Mouse (Mus musculus) liver, embryonic 15.5 days (tissue): ENCODE measurements around the gene Golga7b. TPM values are rescaled to one million over a fixed set of nuclear protein-coding genes. Genes with fewer than 3 reads are reported as not detected.

Experiments
- ATAC-seq: fragments of 200-750 bp; cut with Nextera tagmentation; 2 replicates; pipeline ENCODE4 v1.8.0; 2017; ENCODE audit warnings: moderate number of reproducible peaks, mild to moderate bottlenecking, moderate library complexity; ENCODE audit not compliant: insufficient read depth
- H3K27ac ChIP-seq: fragments of 300-500 bp; sonication (generic); replicated peaks from 2 replicates; pipeline ENCODE4 v1.5.1; 2015; ENCODE audit warnings: mild to moderate bottlenecking, inconsistent platforms
- H3K27me3 ChIP-seq: fragments of 300-500 bp; sonication (generic); 2 replicates; pipeline ENCODE4 v1.6.1; 2015; ENCODE audit warnings: mild to moderate bottlenecking, inconsistent platforms
- H3K36me3 ChIP-seq: fragments of 300-500 bp; sonication (generic); replicated peaks from 2 replicates; pipeline ENCODE4 v1.6.1; 2015; ENCODE audit warnings: moderate library complexity, mild to moderate bottlenecking, inconsistent platforms
- H3K4me1 ChIP-seq: fragments of 300-500 bp; sonication (generic); replicated peaks from 2 replicates; pipeline ENCODE4 v1.6.1; 2015; ENCODE audit warnings: inconsistent platforms
- H3K4me2 ChIP-seq: fragments of 300-500 bp; sonication (generic); 2 replicates; pipeline ENCODE4 v1.6.1; 2015; ENCODE audit warnings: moderate library complexity, mild to moderate bottlenecking, inconsistent platforms
- H3K4me3 ChIP-seq: fragments of 300-500 bp; sonication (generic); replicated peaks from 2 replicates; pipeline ENCODE4 v1.5.1; 2015; ENCODE audit warnings: mild to moderate bottlenecking, inconsistent platforms
- H3K9ac ChIP-seq: fragments of 300-500 bp; sonication (generic); 2 replicates; pipeline ENCODE4 v1.6.1; 2015; ENCODE audit warnings: moderate library complexity, mild to moderate bottlenecking, inconsistent platforms
- H3K9me3 ChIP-seq: fragments of 300-500 bp; sonication (generic); replicated peaks from 2 replicates; pipeline ENCODE4 v1.6.1; 2016; ENCODE audit warnings: inconsistent platforms
- WGBS: fragments of 180-500 bp; shearing (Covaris S2); methylation state at CpG from one replicate; pipeline ENCODE4 v1.1.7; 2015; ENCODE audit warnings: mixed read lengths; ENCODE audit not compliant: insufficient replicate concordance; 5-methylcytosine and 5-hydroxymethylcytosine counted together
- polyA plus RNA-seq: library from polyadenylated mRNA; unstranded; fragments of >200 nt; fragmentation: Nextera tagmentation; extraction: Ambion mirVana; gene quantifications from 2 replicates; pipeline ENCODE4 v1.2.1, GENCODE M21; 2015

The Golga7b gene
- polyA plus RNA-seq, 1 experiment from 2014 or later, result not detected

DNA sequence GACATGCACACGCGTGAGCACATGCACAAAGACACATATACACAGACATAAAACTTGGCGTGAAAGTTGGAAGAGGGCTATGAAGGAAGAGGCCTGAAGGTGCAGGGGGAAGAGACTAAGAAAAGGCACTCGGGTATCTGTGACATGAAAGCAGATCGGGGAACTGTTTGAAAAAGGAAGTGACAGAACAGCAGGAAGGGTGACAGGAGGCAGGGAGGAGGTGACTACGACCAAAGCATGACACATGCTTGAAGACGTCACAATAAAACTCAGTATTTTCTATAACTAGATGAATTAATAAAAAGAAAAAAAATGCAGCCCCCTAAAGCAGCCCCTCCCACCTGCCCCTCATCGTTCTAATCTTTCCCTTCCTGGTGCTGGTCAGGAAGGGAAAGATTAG is 58.4 kb downstream of the Golga7b start:
- H3K27ac ChIP-seq, result no peak overlapping the region
- no peaks in the 10 kb centered on the region for H3K9me3 ChIP-seq
- no peak overlapping the region for H3K4me3 ChIP-seq
- H3K4me2 ChIP-seq, result no peak overlapping the region
- 23% methylated on average over 8 of the region's 8 CpGs for WGBS
- no peaks in the 10 kb centered on the region for H3K4me1 ChIP-seq
- H3K9ac ChIP-seq, result no peak overlapping the region
- no peak for ATAC-seq
- H3K36me3 ChIP-seq, result no peaks in the 10 kb centered on the region
- no peaks in the 10 kb centered on the region; the same call in 1 of the 2 replicates for H3K27me3 ChIP-seq

DNA sequence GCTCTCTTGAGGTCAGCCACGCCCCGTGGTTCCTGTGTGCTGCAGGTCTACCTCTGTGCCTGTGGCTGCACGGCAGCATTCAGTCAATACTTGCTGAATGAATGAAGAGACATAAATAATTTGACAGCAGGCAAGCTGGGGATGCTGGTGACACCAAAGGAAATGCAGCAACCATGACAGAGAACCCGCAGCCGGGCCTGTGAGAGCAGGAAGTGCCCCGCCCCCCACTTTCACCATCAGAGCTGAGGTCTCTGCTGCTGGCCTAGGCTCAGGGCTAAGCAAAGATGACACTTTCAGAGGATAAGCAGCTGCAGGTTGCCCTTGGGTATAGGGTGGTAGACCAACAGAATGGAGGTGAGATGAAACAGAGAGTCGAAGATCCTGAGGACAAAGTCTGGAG is 58.8 kb downstream of the Golga7b start:
- 13% methylated on average over 7 of the region's 7 CpGs for WGBS
- H3K27ac ChIP-seq, result no peak overlapping the region
- no peaks in the 10 kb centered on the region for H3K4me1 ChIP-seq
- no peaks in the 10 kb centered on the region for H3K9me3 ChIP-seq
- H3K4me2 ChIP-seq, result no peak overlapping the region
- H3K4me3 ChIP-seq, result no peak overlapping the region
- no peaks in the 10 kb centered on the region for H3K36me3 ChIP-seq
- ATAC-seq, result no peak
- no peaks in the 10 kb centered on the region; the same call in 1 of the 2 replicates for H3K27me3 ChIP-seq
- no peak overlapping the region for H3K9ac ChIP-seq

DNA sequence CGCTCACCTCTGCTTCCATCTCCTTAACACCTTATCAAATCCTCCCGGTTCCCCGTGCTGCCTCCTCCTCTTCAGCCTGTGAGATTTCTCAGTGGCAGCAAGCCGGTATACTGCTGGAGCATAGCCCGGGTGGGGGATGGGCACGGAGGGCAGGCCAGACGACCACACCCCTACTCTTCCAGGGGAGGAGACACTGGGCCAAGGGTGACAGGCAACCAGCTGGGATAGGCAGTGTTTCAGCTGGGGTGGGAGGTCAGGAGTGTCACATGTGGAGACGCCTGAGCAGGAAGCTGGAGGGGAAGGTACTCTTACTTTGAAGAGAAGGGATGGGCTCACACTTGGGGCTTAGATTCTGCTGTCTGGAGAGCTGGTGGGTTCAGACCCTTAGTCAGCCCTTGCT is 59.6 kb downstream of the Golga7b start:
- no peak for ATAC-seq
- Histone ChIP-seq H3K9ac (no peak overlapping the region), H3K4me3 (no peak overlapping the region), H3K4me2 (no peak overlapping the region), H3K9me3 (no peaks in the 10 kb centered on the region), H3K4me1 (no peaks in the 10 kb centered on the region), H3K36me3 (no peaks in the 10 kb centered on the region), H3K27ac (no peak overlapping the region), H3K27me3 (no peaks in the 10 kb centered on the region; the same call in 1 of the 2 replicates)
- WGBS, result 8% methylated on average over 8 of the region's 8 CpGs

DNA sequence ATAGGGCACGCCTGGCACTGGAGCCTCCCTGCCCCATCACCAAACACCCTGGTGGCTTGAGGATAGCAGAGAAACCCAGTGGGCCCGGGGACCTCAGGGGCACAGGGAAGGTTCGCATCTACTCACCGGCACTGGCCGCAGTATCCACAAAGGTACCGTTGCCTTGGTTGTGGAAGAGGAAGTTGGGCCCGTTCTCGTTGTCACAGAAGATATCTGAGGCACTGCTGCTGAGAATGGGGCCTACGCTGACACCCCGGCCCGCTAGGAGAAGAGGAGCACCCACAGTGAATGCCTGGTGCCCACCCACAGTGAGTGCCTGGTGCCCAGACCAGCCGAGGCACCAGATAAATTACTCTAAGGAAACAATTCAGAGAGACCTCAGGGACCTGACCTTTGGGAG is 61.6 kb downstream of the Golga7b start:
- WGBS, result 30% methylated on average over 12 of the region's 12 CpGs
- Histone ChIP-seq H3K27ac (no peak overlapping the region), H3K4me3 (no peak overlapping the region), H3K4me2 (no peak overlapping the region), H3K9me3 (no peaks in the 10 kb centered on the region), H3K9ac (no peak overlapping the region), H3K36me3 (no peaks in the 10 kb centered on the region), H3K27me3 (no peaks in the 10 kb centered on the region; the same call in 1 of the 2 replicates), H3K4me1 (no peaks in the 10 kb centered on the region)
- no peak for ATAC-seq

DNA sequence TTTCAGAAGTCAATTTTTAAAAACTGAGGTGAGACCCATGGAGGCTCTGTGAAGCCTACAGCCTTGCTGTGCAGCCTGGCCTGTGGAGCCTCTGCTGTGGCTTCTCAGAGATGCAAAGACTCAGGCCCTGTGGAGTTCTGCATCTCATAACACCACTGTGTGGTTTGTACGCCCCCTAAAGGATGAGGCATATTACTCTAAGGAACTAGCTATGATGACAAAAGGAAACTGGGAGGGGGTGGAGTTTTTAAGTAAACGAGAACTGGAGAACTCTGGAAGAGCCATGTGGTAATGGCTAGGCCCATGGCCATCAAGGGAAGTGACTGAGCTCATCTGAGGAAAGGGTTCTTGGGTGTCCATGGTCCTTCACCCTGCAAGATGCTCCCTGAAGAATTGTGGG is 64.0 kb downstream of the Golga7b start:
- Histone ChIP-seq H3K4me3 (no peak overlapping the region), H3K27ac (no peak overlapping the region), H3K9me3 (no peaks in the 10 kb centered on the region), H3K4me1 (no peaks in the 10 kb centered on the region), H3K4me2 (no peak overlapping the region), H3K36me3 (no peaks in the 10 kb centered on the region), H3K9ac (no peak overlapping the region), H3K27me3 (no peaks in the 10 kb centered on the region; the same call in 1 of the 2 replicates)
- ATAC-seq, result no peak
- WGBS, result 15% methylated on average over 2 of the region's 2 CpGs

DNA sequence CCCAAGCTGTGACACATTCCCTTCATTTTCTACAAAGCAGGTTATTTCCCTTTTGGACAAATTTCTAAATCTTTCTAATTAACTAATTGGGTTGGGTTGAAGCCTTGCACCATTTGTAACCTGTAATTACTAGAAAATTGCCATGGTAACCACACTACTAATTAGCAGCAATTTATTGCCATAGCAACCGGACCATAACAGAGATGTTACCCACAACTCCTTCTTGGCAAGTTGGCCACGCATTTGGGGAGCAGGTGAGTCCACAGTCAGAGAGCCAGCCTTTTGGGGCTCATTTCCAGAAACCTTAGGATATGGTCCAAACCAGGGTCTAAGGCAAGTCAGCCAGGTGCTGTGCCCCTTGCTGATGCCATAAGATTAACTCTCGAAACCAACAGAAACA is 64.8 kb downstream of the Golga7b start:
- Histone ChIP-seq H3K27me3 (no peaks in the 10 kb centered on the region; the same call in 1 of the 2 replicates), H3K4me3 (no peak overlapping the region), H3K4me1 (no peaks in the 10 kb centered on the region), H3K36me3 (no peaks in the 10 kb centered on the region), H3K27ac (no peak overlapping the region), H3K9ac (no peak overlapping the region), H3K4me2 (no peak overlapping the region), H3K9me3 (no peaks in the 10 kb centered on the region)
- WGBS, result 44% methylated on average over 3 of the region's 3 CpGs
- no peak for ATAC-seq

DNA sequence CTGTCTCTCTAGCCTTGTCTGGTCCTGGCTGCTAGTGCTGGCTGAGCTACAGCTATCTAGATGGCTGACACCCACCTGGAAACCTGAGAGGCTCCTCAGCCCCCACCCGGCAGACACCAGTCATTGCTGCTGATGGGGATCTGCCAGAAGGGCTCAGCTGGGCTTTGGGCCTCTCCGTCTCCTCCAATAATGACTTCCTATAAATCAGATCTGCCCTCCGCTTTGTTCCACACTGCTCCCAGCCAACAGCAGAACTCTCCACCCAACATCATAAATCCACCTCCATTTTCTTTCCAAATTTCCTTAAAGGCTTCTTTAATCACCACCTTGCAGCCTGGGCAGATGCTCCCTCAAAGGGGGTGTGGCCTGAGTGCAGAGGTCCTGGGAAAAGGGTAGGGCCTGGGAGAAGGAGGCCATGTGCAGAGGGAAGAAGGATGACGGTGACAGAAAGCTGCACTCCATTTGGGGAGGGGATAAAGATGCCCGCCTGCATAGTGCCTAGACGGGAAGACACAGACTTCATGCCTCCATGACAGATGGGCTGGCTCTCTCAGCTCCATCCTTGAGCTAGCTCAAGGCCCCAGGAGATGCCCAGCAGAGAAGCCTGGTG is 67.8 kb downstream of the Golga7b start:
- Histone ChIP-seq H3K27me3 (peaks cover 4% of the 10 kb centered on the region; the same call in 1 of the 2 replicates), H3K4me3 (no peak overlapping the region), H3K36me3 (no peaks in the 10 kb centered on the region), H3K9ac (no peak overlapping the region), H3K4me1 (no peaks in the 10 kb centered on the region), H3K9me3 (no peaks in the 10 kb centered on the region), H3K4me2 (no peak overlapping the region), H3K27ac (no peak overlapping the region)
- no peak for ATAC-seq
- 55% methylated on average over 6 of the region's 6 CpGs for WGBS

DNA sequence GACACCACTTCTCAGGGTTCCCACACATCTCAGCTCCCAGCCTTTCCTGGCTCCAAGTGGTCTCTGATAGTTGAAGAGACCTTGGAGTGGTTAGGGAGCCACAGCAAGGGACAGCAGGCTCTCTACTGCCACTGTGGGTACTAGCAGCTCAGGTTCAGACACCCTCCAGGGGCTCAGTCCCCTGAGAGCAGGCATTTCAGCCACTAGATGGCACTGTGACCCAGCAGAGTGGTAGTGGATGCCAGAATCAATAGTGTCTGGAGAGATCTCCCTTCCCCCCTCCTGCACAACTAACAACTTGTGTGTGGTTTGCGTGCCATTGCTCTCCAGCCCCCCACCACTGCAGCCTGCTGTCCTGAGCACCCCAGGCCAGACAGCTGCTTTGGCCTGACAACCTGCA is 68.5 kb downstream of the Golga7b start:
- Histone ChIP-seq H3K27me3 (peaks cover 4% of the 10 kb centered on the region; the same call in 1 of the 2 replicates), H3K9ac (no peak overlapping the region), H3K9me3 (no peaks in the 10 kb centered on the region), H3K36me3 (no peaks in the 10 kb centered on the region), H3K27ac (no peak overlapping the region), H3K4me3 (no peak overlapping the region), H3K4me2 (no peak overlapping the region), H3K4me1 (no peaks in the 10 kb centered on the region)
- 0% methylated on average over 1 of the region's 1 CpGs for WGBS
- no peak for ATAC-seq

DNA sequence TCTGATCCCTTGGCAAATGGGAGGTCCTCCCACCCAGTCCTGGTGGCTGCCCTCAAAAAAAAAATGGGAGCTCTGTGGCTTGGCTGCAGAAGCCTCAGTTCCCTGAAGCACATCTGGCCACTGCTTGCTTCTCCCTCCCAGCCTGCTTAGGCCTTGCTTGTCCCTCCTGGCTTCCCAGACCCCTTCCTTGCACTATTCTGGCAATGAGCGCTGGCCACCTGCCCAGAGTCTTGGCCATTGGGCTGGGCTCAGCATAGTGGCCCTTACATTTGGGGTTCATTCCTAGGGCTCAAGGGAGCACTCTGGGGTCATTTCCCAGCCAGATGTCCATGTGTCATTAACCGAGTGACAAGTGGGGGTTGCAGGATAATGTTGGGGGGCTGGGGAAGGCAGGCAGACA is 69.2 kb downstream of the Golga7b start:
- Histone ChIP-seq H3K9me3 (no peaks in the 10 kb centered on the region), H3K9ac (no peak overlapping the region), H3K4me3 (no peak overlapping the region), H3K27me3 (peaks cover 4% of the 10 kb centered on the region; the same call in 1 of the 2 replicates), H3K4me1 (no peaks in the 10 kb centered on the region), H3K4me2 (no peak overlapping the region), H3K36me3 (no peaks in the 10 kb centered on the region), H3K27ac (no peak overlapping the region)
- no peak for ATAC-seq
- 63% methylated on average over 2 of the region's 2 CpGs for WGBS

DNA sequence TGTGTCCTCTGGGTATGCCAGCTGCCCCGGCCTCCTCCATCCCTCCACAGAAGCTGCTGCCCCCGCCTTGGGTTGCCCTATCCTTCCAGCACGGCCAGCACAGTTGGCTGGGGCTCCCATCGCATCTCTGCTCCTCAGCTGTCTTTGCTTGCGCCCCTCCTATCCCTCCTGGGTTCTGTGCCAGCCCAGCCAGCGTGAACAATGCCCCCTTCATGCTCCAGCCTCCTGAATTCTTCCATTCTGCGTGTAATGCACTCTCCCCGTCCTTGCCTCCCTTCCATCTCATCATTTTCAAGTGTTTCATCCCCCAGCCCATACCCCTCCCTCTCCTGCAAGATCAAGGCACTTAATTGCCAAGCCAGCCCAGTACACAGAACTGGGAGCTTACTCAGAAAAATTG is 69.6 kb downstream of the Golga7b start:
- Histone ChIP-seq H3K9me3 (no peaks in the 10 kb centered on the region), H3K4me3 (no peak overlapping the region), H3K27me3 (peaks cover 4% of the 10 kb centered on the region; the same call in 1 of the 2 replicates), H3K36me3 (no peaks in the 10 kb centered on the region), H3K4me2 (no peak overlapping the region), H3K9ac (no peak overlapping the region), H3K27ac (no peak overlapping the region), H3K4me1 (no peaks in the 10 kb centered on the region)
- 45% methylated on average over 8 of the region's 8 CpGs for WGBS
- ATAC-seq, result no peak

DNA sequence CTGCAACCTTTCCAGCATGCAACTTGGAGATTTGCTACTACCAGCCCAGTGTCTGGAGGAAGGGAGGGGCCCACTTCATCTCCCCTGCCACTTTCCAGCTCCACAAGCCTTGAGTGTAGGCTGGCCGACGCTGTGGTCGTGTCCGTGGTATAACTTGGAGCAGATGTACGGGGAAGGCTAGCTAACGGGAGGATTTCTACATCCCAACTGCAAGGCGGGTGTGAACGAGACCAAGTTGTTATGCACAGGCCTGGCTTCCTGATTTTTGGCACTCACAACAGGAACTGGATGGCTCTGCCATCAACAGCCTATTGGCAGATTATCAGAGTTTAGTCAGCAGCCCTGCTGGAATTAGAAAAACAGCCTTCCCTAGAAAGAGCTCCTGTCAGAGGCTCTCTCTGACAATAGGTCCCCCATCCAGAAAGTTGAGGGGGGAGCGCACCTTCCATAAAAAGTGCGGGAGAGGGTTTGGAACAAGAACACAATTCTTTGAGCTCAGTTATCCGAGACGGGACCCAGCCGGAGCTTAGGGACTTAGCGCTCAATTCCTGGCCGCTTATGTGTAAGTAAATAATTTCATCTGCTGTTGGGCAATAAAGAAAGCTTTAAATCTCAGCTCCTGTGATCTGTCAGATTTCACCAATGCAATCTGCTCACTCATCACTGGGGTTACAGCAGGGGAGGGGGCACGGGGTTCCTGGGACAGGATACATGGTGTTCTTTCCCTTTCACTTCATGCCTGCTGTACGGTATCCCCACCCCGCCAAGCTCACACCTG is 70.5 kb downstream of the Golga7b start:
- Histone ChIP-seq H3K4me2 (no peak overlapping the region), H3K9ac (no peak overlapping the region), H3K4me3 (no peak overlapping the region), H3K27ac (no peak overlapping the region), H3K4me1 (no peaks in the 10 kb centered on the region), H3K9me3 (no peaks in the 10 kb centered on the region), H3K27me3 (peaks cover 4% of the 10 kb centered on the region; the same call in 1 of the 2 replicates), H3K36me3 (no peaks in the 10 kb centered on the region)
- no peak for ATAC-seq
- 53% methylated on average over 18 of the region's 18 CpGs for WGBS
